Mouse (Mus musculus) right cerebral cortex, postnatal 25 days (tissue): ENCODE results near the gene Vat1l.

Source experiments
- DNase-seq: peaks from one replicate; pipeline ENCODE4 v3.0.0; 2022

Vat1l gene

GRCm38 (mm10) chr8:114205221-114205901 lies at the start of gene Vat1l:
Gene Vat1l (plus strand): TSS chr8:114205612.
- DNase-seq: peak; percentile 50

- DNase-seq: no peak
These were observed 46.8 kb upstream of the Vat1l start for GRCm38 (mm10) chr8:114158586-114158985.

GRCm38 (mm10) chr8:114159666-114160065 lies 45.7 kb upstream of the Vat1l start:
- no peak for DNase-seq

GRCm38 (mm10) chr8:114163871-114164270 lies 41.5 kb upstream of the Vat1l start:
- DNase-seq: no peak

GRCm38 (mm10) chr8:114164444-114165096 lies 40.8 kb upstream of the Vat1l start:
- no peak for DNase-seq

GRCm38 (mm10) chr8:114165741-114166140 lies 39.7 kb upstream of the Vat1l start:
- no peak for DNase-seq

- DNase-seq: no peak
These were observed 28.7 kb upstream of the Vat1l start for GRCm38 (mm10) chr8:114176721-114177120.

- no peak for DNase-seq
These were observed 12.1 kb upstream of the Vat1l start for GRCm38 (mm10) chr8:114193334-114193733.

GRCm38 (mm10) chr8:114198990-114199389 lies 6.4 kb upstream of the Vat1l start:
- no peak for DNase-seq

- no peak for DNase-seq
These were observed 1.1 kb downstream of the Vat1l start for GRCm38 (mm10) chr8:114206421-114206983.

GRCm38 (mm10) chr8:114207026-114207425 lies 1.6 kb downstream of the Vat1l start:
- no peak for DNase-seq

GRCm38 (mm10) chr8:114220779-114221178 lies 15.4 kb downstream of the Vat1l start:
- DNase-seq: no peak

- no peak for DNase-seq
These were observed 16.6 kb downstream of the Vat1l start for GRCm38 (mm10) chr8:114222001-114222400.

GRCm38 (mm10) chr8:114224001-114224400 lies 18.6 kb downstream of the Vat1l start:
- no peak for DNase-seq

- DNase-seq: no peak
These were observed 46.1 kb downstream of the Vat1l start for GRCm38 (mm10) chr8:114251321-114252065.

- DNase-seq: peak; percentile 10
These were observed 53.3 kb downstream of the Vat1l start for GRCm38 (mm10) chr8:114258685-114259084.

GRCm38 (mm10) chr8:114259713-114260355 lies 54.4 kb downstream of the Vat1l start:
- no peak for DNase-seq

GRCm38 (mm10) chr8:114262331-114262730 lies 56.9 kb downstream of the Vat1l start:
- DNase-seq: no peak

GRCm38 (mm10) chr8:114274558-114274957 lies 69.1 kb downstream of the Vat1l start:
- DNase-seq: no peak

GRCm38 (mm10) chr8:114281101-114281500 lies 75.7 kb downstream of the Vat1l start:
- DNase-seq: no peak

GRCm38 (mm10) chr8:114294889-114295748 lies 89.7 kb downstream of the Vat1l start:
- peak; percentile 75 for DNase-seq

- no peak for DNase-seq
These were observed 90.3 kb downstream of the Vat1l start for GRCm38 (mm10) chr8:114295749-114296067.
